Mouse (Mus musculus) lung, postnatal 0 days (tissue): ENCODE results near the gene Spata2l.

Experiments used
- CTCF ChIP-seq: IDR thresholded peaks from 2 replicates; pipeline ENCODE4 v1.5.1; 2016; ENCODE audit warnings: antibody characterized with exemption, mild to moderate bottlenecking
- EP300 ChIP-seq: IDR thresholded peaks from 2 replicates; pipeline ENCODE4 v1.6.1; 2016; ENCODE audit warnings: antibody characterized with exemption, mild to moderate bottlenecking, control low read depth

DNA sequence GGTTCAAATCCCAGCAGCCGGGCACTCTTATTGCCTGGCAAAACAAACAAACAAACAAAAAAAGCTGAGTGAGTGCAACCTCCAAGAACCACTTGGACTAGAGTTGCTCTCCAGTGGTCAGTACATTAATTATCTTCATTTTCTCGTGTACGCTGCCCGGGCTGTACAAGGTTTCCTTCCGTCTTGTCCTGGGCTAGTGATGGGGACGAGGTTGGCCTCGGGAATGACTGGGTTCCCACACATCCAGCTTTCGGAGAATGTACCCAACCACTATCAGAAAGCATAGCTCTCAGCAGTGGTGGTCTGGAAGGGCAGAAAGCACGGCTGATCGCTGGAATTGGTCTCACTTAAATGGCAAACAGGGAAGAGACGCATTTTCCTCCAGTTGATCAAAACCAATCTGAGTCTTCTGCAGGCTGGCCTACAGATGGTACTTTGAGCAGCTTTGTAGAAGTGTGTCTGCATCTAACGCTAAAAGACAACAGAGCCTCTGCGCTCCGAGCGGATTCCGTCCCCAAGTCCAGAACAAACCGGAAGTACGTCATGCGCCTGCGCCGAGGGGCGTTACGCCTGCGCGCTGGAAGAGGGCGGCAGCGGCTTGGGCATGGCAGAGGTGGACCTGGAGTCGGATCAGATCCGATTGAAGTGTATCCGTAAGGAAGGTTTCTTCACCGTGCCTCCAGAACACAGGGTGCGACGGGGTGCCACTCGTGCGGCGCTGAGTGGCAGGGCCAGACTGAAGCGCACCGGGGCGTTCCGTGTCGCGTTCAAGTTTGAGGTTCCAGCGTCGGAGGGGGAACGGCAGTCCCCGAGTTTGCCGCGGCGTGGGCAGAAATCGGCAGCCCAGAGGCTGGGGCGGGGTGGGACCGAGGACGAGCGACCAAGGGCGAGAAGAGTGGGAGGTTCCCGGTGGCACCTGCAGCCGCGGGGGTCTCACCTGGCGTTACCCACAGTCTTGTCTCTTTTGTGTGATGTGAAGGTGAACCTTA is 11.5 kb downstream of the Spata2l start, which contains the start of gene Cdk10:
- TF ChIP-seq CTCF (peak; percentile 13; the same call in 1 of the 2 replicates), EP300 (no peak)
